Mouse (Mus musculus) kidney, postnatal 0 days (tissue): Measurements from ENCODE around the gene 1600015I10Rik. TPM values are rescaled to one million over a fixed set of nuclear protein-coding genes. Genes with fewer than 3 reads are reported as not detected.
"Not testable (repeated sequence)": the region's sequence is repeated elsewhere in the genome, so short reads cannot be mapped to it uniquely, and the experiment has no call there.

ENCODE experiments used
- ATAC-seq: fragments of 200-750 bp; cut with Nextera tagmentation; replicated peaks from 2 replicates; pipeline ENCODE4 v1.8.0; 2017; ENCODE audit warnings: low read depth, moderate number of reproducible peaks, moderate TSS enrichment, moderate library complexity; ENCODE audit not compliant: low FRiP score
- DNase-seq: peaks from one replicate; pipeline ENCODE4 v3.0.0-alpha.2; 2016; ENCODE audit warnings: low spot score
- H3K27ac ChIP-seq: fragments of 300-500 bp; sonication (generic); 2 replicates; pipeline ENCODE4 v1.5.1; 2014; ENCODE audit warnings: mild to moderate bottlenecking
- H3K27me3 ChIP-seq: fragments of 300-500 bp; sonication (generic); 2 replicates; pipeline ENCODE4 v1.6.1; 2014; ENCODE audit warnings: low read length, mixed read lengths; ENCODE audit not compliant: insufficient read depth
- H3K36me3 ChIP-seq: fragments of 300-500 bp; sonication (generic); 2 replicates; pipeline ENCODE4 v1.6.1; 2014; ENCODE audit warnings: low read length, mixed read lengths; ENCODE audit not compliant: insufficient read depth
- H3K4me1 ChIP-seq: fragments of 300-500 bp; sonication (generic); replicated peaks from 2 replicates; pipeline ENCODE4 v1.6.1; 2014; ENCODE audit warnings: antibody characterized with exemption, low read length, mixed read lengths; ENCODE audit not compliant: insufficient read depth
- H3K4me2 ChIP-seq: fragments of 300-500 bp; sonication (generic); 2 replicates; pipeline ENCODE4 v1.6.1; 2014; ENCODE audit warnings: mild to moderate bottlenecking, low read length, moderate library complexity, mixed read lengths
- H3K4me3 ChIP-seq: fragments of 300-500 bp; sonication (generic); replicated peaks from 2 replicates; pipeline ENCODE4 v1.5.1; 2014; ENCODE audit warnings: low read depth, low read length
- H3K9ac ChIP-seq: fragments of 300-500 bp; sonication (generic); 2 replicates; pipeline ENCODE4 v1.6.1; 2014; ENCODE audit warnings: low read depth, low read length
- H3K9me3 ChIP-seq: fragments of 300-500 bp; sonication (generic); replicated peaks from 2 replicates; pipeline ENCODE4 v1.6.1; 2016; ENCODE audit warnings: low read length, inconsistent platforms, mixed read lengths
- CTCF ChIP-seq: IDR thresholded peaks from 2 replicates; pipeline ENCODE4 v1.5.1; 2016; ENCODE audit warnings: antibody characterized with exemption, low read depth, mild to moderate bottlenecking, moderate library complexity
- WGBS: fragments of 180-500 bp; shearing (Covaris S2); extraction: QIAGEN DNeasy Blood & Tissue Kit; methylation state at CpG from one replicate; pipeline ENCODE4 v1.1.7; 2014; 5-methylcytosine and 5-hydroxymethylcytosine counted together
- polyA plus RNA-seq: library from polyadenylated mRNA; unstranded; fragments of >200 nt; fragmentation: Nextera tagmentation; extraction: Ambion mirVana; gene quantifications from 2 replicates; pipeline ENCODE4 v1.2.1, GENCODE M21; 2015

1600015I10Rik gene
- polyA plus RNA-seq = not detected in 2 replicates

DNA sequence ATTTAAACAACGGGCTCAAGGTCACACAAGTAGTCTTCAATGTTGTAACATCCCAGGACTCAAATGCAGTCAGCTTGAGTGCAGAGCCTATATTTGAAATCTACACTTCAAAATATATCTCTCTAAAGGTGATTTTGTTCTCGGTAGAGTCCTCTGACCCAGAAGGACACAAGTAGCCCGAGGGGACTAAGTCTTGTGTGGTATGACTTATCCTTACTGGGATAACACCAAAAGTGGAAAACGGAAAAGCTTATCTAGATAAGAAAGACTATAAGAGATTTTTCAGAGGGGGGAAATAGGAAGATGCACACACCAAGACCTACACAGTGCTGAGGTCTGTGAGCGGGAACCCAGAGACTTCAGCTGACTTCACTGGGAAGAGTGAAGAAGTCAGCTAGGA lies at the start of gene 1600015I10Rik:
Gene 1600015I10Rik (plus strand): TSS at position 301 of the 400 bp plus-strand sequence.
- no peak for DNase-seq
- Histone ChIP-seq H3K36me3 (no peaks in the 10 kb centered on the region), H3K4me2 (no peak within 1 kb of the TSS), H3K9ac (no peak within 1 kb of the TSS), H3K4me1 (no peaks in the 10 kb centered on the region), H3K27me3 (no peaks in the 10 kb centered on the region), H3K4me3 (no peak within 1 kb of the TSS), H3K27ac (no peak within 1 kb of the TSS), H3K9me3 (no peaks in the 10 kb centered on the region)
- 87% methylated on average over 5 of the region's 5 CpGs for WGBS
- no peak for TF ChIP-seq CTCF
- no peak for ATAC-seq

GRCm38 (mm10) chr6:48894203-48894602 lies 35.5 kb upstream of the 1600015I10Rik start:
- H3K4me1 ChIP-seq = 0 out of 2 replicates have a peak, but pooled peaks cover 5% of the 10 kb centered on the region
- TF ChIP-seq CTCF = no peak
- DNase-seq (no peak), ATAC-seq (no peak)
- no peaks in the 10 kb centered on the region for H3K27me3 ChIP-seq
- H3K27ac ChIP-seq = peak overlapping the region; percentile 91
- H3K9ac ChIP-seq = no peak overlapping the region
- WGBS = 72% methylated on average over 4 of the region's 4 CpGs
- no peak overlapping the region for H3K4me2 ChIP-seq
- H3K36me3 ChIP-seq = no peaks in the 10 kb centered on the region
- no peak overlapping the region for H3K4me3 ChIP-seq
- H3K9me3 ChIP-seq = no peaks in the 10 kb centered on the region

GRCm38 (mm10) chr6:48894938-48895818 lies 34.5 kb upstream of the 1600015I10Rik start:
- H3K9ac ChIP-seq = no peak overlapping the region
- TF ChIP-seq CTCF = no peak
- H3K9me3 ChIP-seq = no peaks in the 10 kb centered on the region
- ATAC-seq = 0 out of 2 replicates have a peak, but pooled peaks have one; percentile 10
- no peak for DNase-seq
- no peaks in the 10 kb centered on the region for H3K27me3 ChIP-seq
- WGBS = 68% methylated on average over 8 of the region's 8 CpGs
- H3K27ac ChIP-seq = peak overlapping the region; percentile 91
- H3K4me1 ChIP-seq = 0 out of 2 replicates have a peak, but pooled peaks cover 5% of the 10 kb centered on the region
- H3K4me3 ChIP-seq = no peak overlapping the region
- H3K4me2 ChIP-seq = no peak overlapping the region
- H3K36me3 ChIP-seq = no peaks in the 10 kb centered on the region

DNA sequence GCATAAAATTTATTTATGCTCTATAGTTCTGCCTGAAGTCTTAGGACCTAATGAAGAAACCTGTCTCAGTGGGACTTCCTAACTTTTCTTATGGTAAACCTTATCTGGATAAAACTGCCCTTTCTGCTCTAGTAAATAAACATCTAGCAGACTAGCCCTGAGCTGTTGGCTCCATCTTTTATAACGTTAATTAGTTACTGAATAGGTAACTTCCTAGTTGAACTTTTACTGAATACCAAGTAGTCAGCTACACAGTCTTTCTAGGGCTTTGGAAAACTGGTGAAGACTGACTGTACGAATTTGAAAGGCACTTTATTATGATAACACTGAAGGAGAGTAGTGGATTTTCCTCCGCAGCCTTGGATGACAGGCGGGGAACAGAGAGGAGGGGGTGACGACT lies 33.8 kb upstream of the 1600015I10Rik start:
- Histone ChIP-seq H3K27me3 (no peaks in the 10 kb centered on the region), H3K9ac (no peak overlapping the region), H3K9me3 (no peaks in the 10 kb centered on the region), H3K4me1 (0 out of 2 replicates have a peak, but pooled peaks cover 5% of the 10 kb centered on the region), H3K36me3 (no peaks in the 10 kb centered on the region), H3K4me3 (no peak overlapping the region), H3K27ac (peak overlapping the region; percentile 91), H3K4me2 (no peak overlapping the region)
- no peak for TF ChIP-seq CTCF
- DNase-seq (peak; percentile 47), ATAC-seq (peak; percentile 65; the same call in 1 of the 2 replicates)
- WGBS = 61% methylated on average over 5 of the region's 5 CpGs

DNA sequence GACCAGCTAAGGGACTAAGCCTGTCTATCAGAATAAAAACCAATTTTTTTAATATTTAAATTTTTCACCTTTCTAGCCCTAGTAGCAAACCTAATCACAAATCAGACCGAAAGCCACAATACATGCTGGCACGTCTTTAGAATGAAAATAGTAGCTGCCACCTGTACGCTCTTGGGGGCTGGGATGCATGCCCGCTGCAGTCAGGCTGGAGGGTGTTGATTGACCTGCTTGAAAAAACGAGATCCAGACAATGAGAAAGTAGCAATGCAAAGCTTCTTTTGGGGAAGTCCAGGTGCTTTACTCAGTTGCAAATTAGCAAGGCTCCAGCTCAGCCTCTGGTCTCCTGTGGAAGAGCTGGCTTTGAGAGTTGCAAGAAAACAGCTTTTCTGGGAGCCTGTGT lies 32.7 kb upstream of the 1600015I10Rik start:
- no peak for TF ChIP-seq CTCF
- Histone ChIP-seq H3K4me2 (no peak overlapping the region), H3K4me1 (0 out of 2 replicates have a peak, but pooled peaks cover 5% of the 10 kb centered on the region), H3K4me3 (no peak overlapping the region), H3K9me3 (no peaks in the 10 kb centered on the region), H3K9ac (no peak overlapping the region), H3K27me3 (no peaks in the 10 kb centered on the region), H3K27ac (peak overlapping the region; percentile 77), H3K36me3 (no peaks in the 10 kb centered on the region)
- ATAC-seq = no peak
- WGBS = 79% methylated on average over 5 of the region's 5 CpGs
- DNase-seq = no peak

DNA sequence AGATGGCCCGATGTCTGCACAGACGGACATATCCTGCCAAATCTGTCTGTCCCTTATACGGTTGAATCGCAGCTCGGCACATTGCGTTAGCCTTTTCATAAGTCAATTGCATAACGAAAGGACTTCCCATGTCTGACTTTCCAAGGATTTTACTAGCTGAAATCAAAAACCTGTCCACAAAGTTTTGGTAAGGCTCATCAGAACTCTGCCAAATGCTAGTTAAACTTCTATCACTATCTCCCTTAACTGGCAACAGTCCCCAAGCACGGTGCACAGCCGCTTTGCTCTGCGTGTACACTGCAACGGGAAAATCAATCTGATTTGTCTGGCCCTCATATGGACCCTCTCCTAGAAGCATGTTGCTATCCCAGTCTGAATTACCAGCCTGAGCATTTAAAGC lies 28.4 kb upstream of the 1600015I10Rik start:
- not testable (repeated sequence) for H3K36me3 ChIP-seq, H3K27me3 ChIP-seq, H3K9ac ChIP-seq, ATAC-seq, H3K27ac ChIP-seq, H3K4me1 ChIP-seq, H3K9me3 ChIP-seq, DNase-seq, H3K4me3 ChIP-seq, H3K4me2 ChIP-seq
- 87% methylated on average over 11 of the region's 11 CpGs for WGBS
